Mouse (Mus musculus): ENCODE results near the gene Tmem56. TPM values are rescaled to one million over a fixed set of nuclear protein-coding genes. Genes with fewer than 3 reads are reported as not detected.

Tmem56 gene
- polyA plus RNA-seq, 1 experiment: 227 TPM

DNA sequence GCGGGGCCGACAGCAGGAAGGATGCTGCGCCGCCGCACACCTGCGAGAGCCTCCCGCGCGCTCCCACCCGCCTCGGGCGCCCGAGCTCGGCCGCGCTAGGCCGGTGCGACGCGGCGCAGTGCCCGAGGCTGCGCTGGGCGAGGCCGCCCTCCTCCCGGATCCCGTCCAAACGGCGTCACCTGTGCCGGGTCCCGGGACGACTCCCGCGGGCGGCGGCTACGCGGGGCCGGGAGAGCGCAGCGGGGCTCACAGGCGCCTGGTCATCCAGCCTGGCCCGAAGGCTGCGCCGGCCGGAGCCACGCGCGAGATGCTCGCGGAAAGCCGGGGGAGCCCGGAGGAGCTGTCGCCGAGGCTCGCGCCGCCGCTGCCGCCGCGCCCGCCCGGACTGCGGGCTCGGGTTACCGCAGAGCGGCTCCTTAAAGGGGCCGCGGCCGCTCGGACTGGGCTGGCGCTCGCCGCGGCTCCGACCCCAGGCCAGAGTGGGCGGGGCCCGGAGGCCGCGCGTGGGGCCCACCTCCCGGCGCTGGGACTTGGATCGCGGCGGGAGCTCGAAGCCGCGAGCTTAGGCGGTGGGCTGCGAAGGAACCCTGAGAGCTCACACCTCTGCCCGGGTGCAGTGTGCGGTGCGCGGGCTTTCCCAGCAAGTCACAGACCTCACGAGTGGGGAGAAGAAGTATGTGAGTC, 20.2 kb downstream of the Tmem56 start:
- Histone ChIP-seq H3K4me1 (ENCODE audit: control insufficient read depth, insufficient read depth, low read length) (peaks cover 12% of the 10 kb centered on the region), H3K4me3 (ENCODE audit: control insufficient read depth, low read depth, low read length) (peak overlapping the region; percentile 94), H3K36me3 (ENCODE audit: control insufficient read depth, insufficient read depth, low read length) (no peaks in the 10 kb centered on the region), H3K27ac (ENCODE audit: control insufficient read depth, insufficient read depth, low read depth, low read length) (peak overlapping the region; percentile 30), H3K27me3 (ENCODE audit: control insufficient read depth, insufficient read depth, low read length) (no peaks in the 10 kb centered on the region)
- peak; percentile 45; the same call in 1 of the 2 replicates for TF ChIP-seq POLR2A (IDR thresholded peaks at IDR 0.05; ENCODE audit: control insufficient read depth, low read depth, low read length)
- no peak for TF ChIP-seq CTCF (IDR thresholded peaks at IDR 0.05; ENCODE audit: control insufficient read depth, insufficient read depth, insufficient replicate concordance, low read depth, low read length)

GRCm38 (mm10) chr3:121261939-121262520, 20.9 kb downstream of the Tmem56 start:
- Histone ChIP-seq H3K27ac (ENCODE audit: control insufficient read depth, insufficient read depth, low read depth, low read length) (no peak overlapping the region; the same call in 1 of the 2 replicates), H3K36me3 (ENCODE audit: control insufficient read depth, insufficient read depth, low read length) (no peaks in the 10 kb centered on the region), H3K4me3 (ENCODE audit: control insufficient read depth, low read depth, low read length) (peak overlapping the region; percentile 94), H3K27me3 (ENCODE audit: control insufficient read depth, insufficient read depth, low read length) (no peaks in the 10 kb centered on the region), H3K4me1 (ENCODE audit: control insufficient read depth, insufficient read depth, low read length) (peaks cover 12% of the 10 kb centered on the region)
- TF ChIP-seq POLR2A (IDR thresholded peaks at IDR 0.05; ENCODE audit: control insufficient read depth, low read depth, low read length): no peak

DNA sequence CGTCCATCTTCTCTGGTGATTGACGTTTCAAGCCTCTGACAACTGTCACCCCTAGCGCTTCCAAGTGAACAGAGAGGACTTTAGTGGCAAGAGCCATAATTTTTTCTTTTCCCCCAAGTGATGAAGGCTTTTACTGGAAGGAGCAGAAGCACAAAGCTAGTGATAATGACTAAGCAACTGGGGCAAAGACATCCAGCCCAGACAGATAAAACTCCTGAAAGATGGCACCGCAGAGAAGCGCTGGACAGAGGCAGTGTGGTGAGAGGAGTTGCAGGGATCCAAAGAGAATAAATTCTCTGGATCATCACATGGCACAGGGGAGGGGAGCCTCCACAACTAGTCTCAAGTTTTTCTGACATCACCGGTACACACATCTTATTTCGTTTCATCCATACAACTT, 21.6 kb downstream of the Tmem56 start:
- TF ChIP-seq CTCF (IDR thresholded peaks at IDR 0.05; ENCODE audit: control insufficient read depth, insufficient read depth, insufficient replicate concordance, low read depth, low read length): no peak
- TF ChIP-seq POLR2A (IDR thresholded peaks at IDR 0.05; ENCODE audit: control insufficient read depth, low read depth, low read length): no peak
- H3K4me1 ChIP-seq (ENCODE audit: control insufficient read depth, insufficient read depth, low read length): peaks cover 12% of the 10 kb centered on the region
- no peaks in the 10 kb centered on the region for H3K27me3 ChIP-seq (ENCODE audit: control insufficient read depth, insufficient read depth, low read length)

GRCm38 (mm10) chr3:121260831-121261230, 22.1 kb downstream of the Tmem56 start:
- no peaks in the 10 kb centered on the region for H3K36me3 ChIP-seq (ENCODE audit: control insufficient read depth, insufficient read depth, low read length)
- no peak overlapping the region for H3K4me3 ChIP-seq (ENCODE audit: control insufficient read depth, low read depth, low read length)
- no peak overlapping the region for H3K27ac ChIP-seq (ENCODE audit: control insufficient read depth, insufficient read depth, low read depth, low read length)
- H3K27me3 ChIP-seq (ENCODE audit: control insufficient read depth, insufficient read depth, low read length): no peaks in the 10 kb centered on the region
- TF ChIP-seq CTCF (IDR thresholded peaks at IDR 0.05; ENCODE audit: control insufficient read depth, insufficient read depth, insufficient replicate concordance, low read depth, low read length) (no peak), POLR2A (IDR thresholded peaks at IDR 0.05; ENCODE audit: control insufficient read depth, low read depth, low read length) (no peak)
- peaks cover 12% of the 10 kb centered on the region for H3K4me1 ChIP-seq (ENCODE audit: control insufficient read depth, insufficient read depth, low read length)

More for the DNA sequence above, 21.6 kb downstream of the Tmem56 start:
- Histone ChIP-seq H3K4me3 (ENCODE audit: control insufficient read depth, low read depth, low read length) (no peak overlapping the region), H3K27ac (ENCODE audit: control insufficient read depth, insufficient read depth, low read depth, low read length) (no peak overlapping the region), H3K36me3 (ENCODE audit: control insufficient read depth, insufficient read depth, low read length) (no peaks in the 10 kb centered on the region)

- Histone ChIP-seq H3K4me3 (ENCODE audit: control insufficient read depth, low read depth, low read length) (no peak overlapping the region), H3K27ac (ENCODE audit: control insufficient read depth, insufficient read depth, low read depth, low read length) (no peak overlapping the region), H3K36me3 (ENCODE audit: control insufficient read depth, insufficient read depth, low read length) (no peaks in the 10 kb centered on the region), H3K27me3 (ENCODE audit: control insufficient read depth, insufficient read depth, low read length) (no peaks in the 10 kb centered on the region), H3K4me1 (ENCODE audit: control insufficient read depth, insufficient read depth, low read length) (peaks cover 12% of the 10 kb centered on the region)
- TF ChIP-seq CTCF (IDR thresholded peaks at IDR 0.05; ENCODE audit: control insufficient read depth, insufficient read depth, insufficient replicate concordance, low read depth, low read length): no peak
Observed at GRCm38 (mm10) chr3:121260041-121260440, 22.9 kb downstream of the Tmem56 start.

GRCm38 (mm10) chr3:121258521-121259478, 24.1 kb downstream of the Tmem56 start:
- no peaks in the 10 kb centered on the region for H3K36me3 ChIP-seq (ENCODE audit: control insufficient read depth, insufficient read depth, low read length)
- no peak overlapping the region for H3K27ac ChIP-seq (ENCODE audit: control insufficient read depth, insufficient read depth, low read depth, low read length)
- peaks cover 12% of the 10 kb centered on the region for H3K4me1 ChIP-seq (ENCODE audit: control insufficient read depth, insufficient read depth, low read length)
- H3K27me3 ChIP-seq (ENCODE audit: control insufficient read depth, insufficient read depth, low read length): no peaks in the 10 kb centered on the region
- no peak overlapping the region for H3K4me3 ChIP-seq (ENCODE audit: control insufficient read depth, low read depth, low read length)
- TF ChIP-seq CTCF (IDR thresholded peaks at IDR 0.05; ENCODE audit: control insufficient read depth, insufficient read depth, insufficient replicate concordance, low read depth, low read length) (no peak), POLR2A (IDR thresholded peaks at IDR 0.05; ENCODE audit: control insufficient read depth, low read depth, low read length) (no peak)

DNA sequence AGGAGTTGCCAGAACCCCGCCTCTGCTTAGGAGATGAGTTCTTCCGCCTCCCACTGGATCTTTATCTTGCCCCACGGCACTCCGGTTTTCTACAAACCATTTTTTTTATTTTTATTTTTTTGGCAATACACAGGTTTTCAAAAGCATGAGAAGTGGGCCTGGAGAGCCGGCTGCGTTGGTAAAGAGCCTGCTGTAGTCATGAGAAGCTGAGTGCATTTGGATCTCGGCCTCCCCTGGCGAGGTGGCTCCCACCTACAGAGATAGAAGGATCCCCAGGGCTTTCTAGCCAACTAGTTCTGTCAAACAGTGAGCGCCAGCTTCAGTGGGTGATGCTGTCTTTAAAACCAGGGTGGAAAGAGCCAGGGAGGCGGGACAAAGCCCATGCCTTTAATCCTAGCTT, 25.5 kb downstream of the Tmem56 start:
- TF ChIP-seq POLR2A (IDR thresholded peaks at IDR 0.05; ENCODE audit: control insufficient read depth, low read depth, low read length) (no peak), CTCF (IDR thresholded peaks at IDR 0.05; ENCODE audit: control insufficient read depth, insufficient read depth, insufficient replicate concordance, low read depth, low read length) (no peak)

More for the DNA sequence above, 25.5 kb downstream of the Tmem56 start:
- Histone ChIP-seq H3K36me3 (ENCODE audit: control insufficient read depth, insufficient read depth, low read length) (no peaks in the 10 kb centered on the region), H3K27ac (ENCODE audit: control insufficient read depth, insufficient read depth, low read depth, low read length) (no peak overlapping the region), H3K4me1 (ENCODE audit: control insufficient read depth, insufficient read depth, low read length) (peaks cover 5% of the 10 kb centered on the region; the same call in 1 of the 2 replicates), H3K27me3 (ENCODE audit: control insufficient read depth, insufficient read depth, low read length) (no peaks in the 10 kb centered on the region), H3K4me3 (ENCODE audit: control insufficient read depth, low read depth, low read length) (no peak overlapping the region)

Measured in testis, adult 2 months (tissue).